Mouse (Mus musculus) midbrain, postnatal 0 days (tissue): ENCODE data around the gene Kdm4b. TPM values are rescaled to one million over a fixed set of nuclear protein-coding genes. Genes with fewer than 3 reads are reported as not detected.
A peak's percentile ranks its signal among the peaks of the same experiment; 100 is the strongest.

Experiments used
- ATAC-seq: fragments of 200-750 bp; cut with Nextera tagmentation; 2 replicates; pipeline ENCODE4 v1.8.0; 2017; ENCODE audit warnings: moderate number of reproducible peaks, mild to moderate bottlenecking, moderate TSS enrichment, moderate library complexity; ENCODE audit not compliant: low FRiP score
- DNase-seq: peaks from one replicate; pipeline ENCODE4 v3.0.0-alpha.2; 2015; ENCODE audit warnings: low spot score
- H3K27ac ChIP-seq: fragments of 300-500 bp; sonication (generic); 2 replicates; pipeline ENCODE4 v1.5.1; 2014; ENCODE audit warnings: low read depth, mild to moderate bottlenecking, low read length, mixed read lengths
- H3K27me3 ChIP-seq: fragments of 300-500 bp; sonication (generic); 2 replicates; pipeline ENCODE4 v1.6.1; 2014; ENCODE audit warnings: low read length, control low read depth, mixed read lengths; ENCODE audit not compliant: insufficient read depth
- H3K36me3 ChIP-seq: fragments of 300-500 bp; sonication (generic); 2 replicates; pipeline ENCODE4 v1.6.1; 2014; ENCODE audit warnings: low read length, control low read depth, mixed read lengths; ENCODE audit not compliant: insufficient read depth
- H3K4me1 ChIP-seq: fragments of 300-500 bp; sonication (generic); 2 replicates; pipeline ENCODE4 v1.6.1; 2014; ENCODE audit warnings: mild to moderate bottlenecking, control low read depth, antibody characterized with exemption, low read length, mixed read lengths; ENCODE audit not compliant: insufficient read depth
- H3K4me2 ChIP-seq: fragments of 300-500 bp; sonication (generic); 2 replicates; pipeline ENCODE4 v1.6.1; 2014; ENCODE audit warnings: low read depth, mild to moderate bottlenecking, low read length, mixed read lengths; ENCODE audit not compliant: poor library complexity, severe bottlenecking
- H3K4me3 ChIP-seq: fragments of 300-500 bp; sonication (generic); 2 replicates; pipeline ENCODE4 v1.5.1; 2014; ENCODE audit warnings: low read depth, mild to moderate bottlenecking, low read length, moderate library complexity
- H3K9ac ChIP-seq: fragments of 300-500 bp; sonication (generic); replicated peaks from 2 replicates; pipeline ENCODE4 v1.6.1; 2014; ENCODE audit warnings: mild to moderate bottlenecking, low read length, moderate library complexity, mixed read lengths; ENCODE audit not compliant: poor library complexity, severe bottlenecking
- H3K9me3 ChIP-seq: fragments of 300-500 bp; sonication (generic); 2 replicates; pipeline ENCODE4 v1.6.1; 2016; ENCODE audit warnings: low read length, control low read depth
- CTCF ChIP-seq: IDR thresholded peaks from 2 replicates; pipeline ENCODE4 v1.5.1; 2016; ENCODE audit warnings: antibody characterized with exemption, mild to moderate bottlenecking
- WGBS: fragments of 180-500 bp; shearing (Covaris S2); extraction: QIAGEN DNeasy Blood & Tissue Kit; methylation state at CpG from one replicate; pipeline ENCODE4 v1.1.7; 2014; 5-methylcytosine and 5-hydroxymethylcytosine counted together
- polyA plus RNA-seq: library from polyadenylated mRNA; unstranded; fragments of >200 nt; fragmentation: Nextera tagmentation; extraction: Ambion mirVana; gene quantifications from 2 replicates; pipeline ENCODE4 v1.2.1, GENCODE M21; 2015
- total RNA-seq: library from RNA; depleted of rRNA; stranded (reverse); fragments of >200 nt; gene quantifications from 2 replicates; pipeline ENCODE4 v1.2.3, GENCODE M21; 2014

The Kdm4b gene
- total and polyA plus RNA-seq, 2 experiments from 2014 or later: 45.6 to 140 TPM

DNA sequence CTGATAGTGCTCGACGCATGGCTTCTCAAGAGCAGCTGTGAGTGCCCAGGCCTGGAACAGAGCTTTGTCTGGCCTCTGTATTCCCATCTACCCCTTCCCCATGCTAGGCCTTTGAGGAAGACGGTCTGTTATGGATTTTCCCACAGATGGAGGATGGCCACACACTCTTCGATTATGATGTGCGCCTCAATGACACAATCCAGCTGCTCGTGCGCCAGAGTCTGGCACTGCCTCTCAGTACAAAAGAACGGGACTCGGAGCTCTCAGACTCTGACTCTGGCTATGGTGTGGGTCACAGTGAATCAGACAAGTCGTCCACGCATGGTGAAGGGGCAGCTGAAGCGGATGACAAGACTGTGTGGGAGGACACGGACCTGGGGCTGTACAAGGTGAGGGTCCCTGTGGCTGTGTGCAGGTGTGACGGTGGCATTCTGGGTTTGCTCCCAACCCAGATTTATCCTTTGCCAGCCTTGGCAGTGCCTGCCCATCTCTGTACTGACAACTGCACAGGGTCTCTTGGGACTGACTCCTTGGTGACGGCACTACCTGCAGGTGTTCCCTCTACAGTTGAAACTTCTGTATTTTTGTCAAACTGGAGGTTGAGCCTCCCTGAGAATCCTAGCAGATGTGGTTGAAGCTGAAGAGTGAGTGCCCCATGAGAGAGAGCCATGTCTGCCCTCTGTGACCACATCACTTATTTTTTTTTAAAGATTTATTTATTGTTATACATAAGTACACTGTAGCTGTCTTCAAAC lies 16.5 kb upstream of the Kdm4b start:
- no peak for ATAC-seq
- Histone ChIP-seq H3K4me2 (no peak overlapping the region), H3K4me3 (no peak overlapping the region), H3K9ac (no peak overlapping the region; the same call in 1 of the 2 replicates), H3K4me1 (no peaks in the 10 kb centered on the region), H3K9me3 (no peaks in the 10 kb centered on the region), H3K27ac (no peak overlapping the region), H3K27me3 (no peaks in the 10 kb centered on the region), H3K36me3 (no peaks in the 10 kb centered on the region)
- no peak for TF ChIP-seq CTCF
- no peak for DNase-seq
- WGBS: 90% methylated on average over 15 of the region's 15 CpGs

DNA sequence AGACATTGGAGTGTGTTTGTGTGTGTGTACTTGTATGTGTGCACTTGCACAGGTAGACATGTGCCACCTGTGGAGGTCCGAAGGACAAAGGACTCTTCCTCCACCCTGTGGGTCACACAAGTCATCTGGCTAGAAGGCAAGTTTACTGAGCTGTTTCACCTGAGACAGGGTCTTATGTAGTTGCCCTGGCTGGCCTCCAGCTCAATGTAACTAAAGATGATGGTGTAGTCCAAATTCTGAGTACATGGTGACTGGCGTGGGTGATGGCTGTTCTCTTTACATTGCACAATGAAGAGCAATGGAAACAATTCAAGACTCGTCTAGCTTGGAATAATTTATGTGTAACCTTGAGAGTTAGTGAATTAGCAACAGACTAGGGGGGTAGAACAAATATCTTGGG lies 1.4 kb upstream of the Kdm4b start:
- no peak for TF ChIP-seq CTCF
- 67% methylated on average over 3 of the region's 3 CpGs for WGBS

DNA sequence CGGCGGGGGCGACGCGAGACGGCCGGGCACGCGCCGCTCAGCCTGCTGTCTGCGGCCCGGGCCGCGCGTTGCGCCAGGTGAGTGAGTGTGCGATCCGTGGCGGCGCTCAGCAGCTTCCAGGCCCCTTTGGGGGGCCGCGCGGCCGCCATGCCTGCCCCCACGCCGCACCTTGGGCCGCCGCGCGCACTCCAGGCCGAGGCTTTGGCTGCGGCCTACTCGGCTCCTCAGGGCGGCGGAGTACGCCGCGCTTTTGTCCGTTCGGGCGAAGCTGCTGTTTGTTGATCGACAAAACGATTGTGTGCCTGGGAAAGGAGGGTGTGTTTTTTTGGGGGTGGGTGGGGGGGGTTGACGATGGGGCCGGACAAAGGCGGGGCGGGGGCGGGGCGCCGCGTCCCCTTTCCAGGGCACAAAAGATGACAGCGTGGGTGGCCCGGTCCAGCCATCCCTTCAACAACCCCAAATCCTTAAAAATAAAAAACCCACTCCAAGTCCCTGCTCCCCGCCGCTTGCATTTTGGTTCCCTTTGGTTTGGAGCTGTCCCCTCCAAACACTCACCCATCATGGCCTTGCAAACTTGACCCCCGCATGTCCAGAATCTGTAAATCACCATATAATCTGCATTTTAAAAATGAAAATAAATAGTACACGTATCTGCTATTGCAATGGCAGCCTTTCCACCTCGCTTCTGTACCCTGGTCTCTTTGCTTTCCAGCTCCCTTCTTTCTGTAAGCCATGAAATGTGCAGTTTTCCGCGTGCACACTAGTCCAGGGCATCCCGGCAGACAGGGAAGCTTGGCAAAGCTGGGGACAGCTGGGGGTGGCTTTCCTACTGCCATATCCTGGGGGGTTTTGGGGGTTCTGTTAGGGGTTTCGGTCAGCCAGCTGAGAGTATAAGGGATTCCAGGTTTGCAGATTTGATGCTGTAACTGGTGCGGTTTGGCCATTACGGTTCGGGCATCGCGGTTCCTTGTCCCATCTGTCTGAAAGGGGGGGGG lies 588 bp downstream of the Kdm4b start:
- no peaks in the 10 kb centered on the region for H3K36me3 ChIP-seq
- peak overlapping the region; percentile 97 for H3K27ac ChIP-seq
- ATAC-seq: peak; percentile 55
- H3K4me1 ChIP-seq: peaks cover 14% of the 10 kb centered on the region
- peak overlapping the region; percentile 96 for H3K9ac ChIP-seq
- under 1% methylated on average over 54 of the region's 67 CpGs for WGBS
- TF ChIP-seq CTCF: no peak
- peak; percentile 45 for DNase-seq
- H3K4me3 ChIP-seq: peak overlapping the region; percentile 93
- H3K9me3 ChIP-seq: no peaks in the 10 kb centered on the region
- peak overlapping the region; percentile 86 for H3K4me2 ChIP-seq
- no peaks in the 10 kb centered on the region for H3K27me3 ChIP-seq

More for the DNA sequence above, 1.4 kb upstream of the Kdm4b start:
- Histone ChIP-seq H3K4me1 (peaks cover 12% of the 10 kb centered on the region), H3K9me3 (no peaks in the 10 kb centered on the region), H3K27ac (no peak overlapping the region), H3K4me2 (no peak overlapping the region), H3K9ac (no peak overlapping the region), H3K36me3 (no peaks in the 10 kb centered on the region), H3K4me3 (no peak overlapping the region), H3K27me3 (no peaks in the 10 kb centered on the region)
- ATAC-seq (no peak), DNase-seq (no peak)

DNA sequence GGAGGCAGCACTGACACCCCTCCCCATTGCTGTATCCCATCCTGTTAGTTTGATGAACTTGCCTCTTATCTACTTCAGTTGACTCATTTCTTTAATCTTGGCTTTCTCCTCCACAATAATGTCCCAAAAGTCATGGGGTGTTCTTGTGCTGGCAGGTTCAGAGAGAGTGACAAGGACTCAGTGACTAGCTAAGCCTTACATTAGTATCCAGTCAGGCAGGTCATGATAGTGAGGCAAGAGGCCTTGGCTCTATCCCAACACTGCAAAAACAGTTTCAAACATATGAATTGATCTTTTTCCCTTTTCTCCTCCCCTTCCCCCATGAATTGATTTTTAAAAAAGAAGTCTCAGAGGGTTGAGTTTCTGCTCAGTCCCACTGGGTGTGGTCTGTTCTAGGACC lies 3.4 kb downstream of the Kdm4b start:
- Histone ChIP-seq H3K27ac (no peak overlapping the region), H3K27me3 (no peaks in the 10 kb centered on the region), H3K36me3 (no peaks in the 10 kb centered on the region), H3K4me2 (no peak overlapping the region), H3K4me3 (no peak overlapping the region), H3K9me3 (no peaks in the 10 kb centered on the region), H3K9ac (no peak overlapping the region), H3K4me1 (peaks cover 14% of the 10 kb centered on the region)
- no peak for ATAC-seq
- DNase-seq: no peak
- no peak for TF ChIP-seq CTCF

DNA sequence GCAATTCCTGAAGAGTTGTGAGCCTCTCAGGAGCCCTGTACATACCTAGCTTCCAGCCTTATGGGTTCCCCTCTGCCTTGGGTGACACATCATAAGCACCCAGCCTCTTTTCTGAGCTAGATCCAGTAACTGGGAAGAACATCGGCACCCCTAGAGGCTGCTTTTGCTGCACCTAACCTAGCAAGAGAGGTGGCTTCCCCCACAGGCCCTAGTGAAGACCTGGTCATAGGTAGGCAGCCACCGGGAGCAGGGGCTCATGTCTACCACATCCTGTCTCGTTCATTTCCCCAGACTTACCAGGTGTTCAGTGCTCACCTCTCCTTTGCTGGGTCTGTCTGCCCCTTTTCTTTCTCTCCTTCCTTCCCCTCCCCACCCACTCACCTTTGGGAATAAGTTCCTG lies 4.5 kb downstream of the Kdm4b start:
- Histone ChIP-seq H3K4me2 (no peak overlapping the region), H3K9ac (no peak overlapping the region), H3K27ac (no peak overlapping the region), H3K4me1 (peaks cover 14% of the 10 kb centered on the region), H3K9me3 (no peaks in the 10 kb centered on the region), H3K36me3 (0 out of 2 replicates have a peak, but pooled peaks cover 2% of the 10 kb centered on the region), H3K4me3 (no peak overlapping the region), H3K27me3 (no peaks in the 10 kb centered on the region)
- WGBS: 78% methylated on average over 3 of the region's 3 CpGs
- ATAC-seq: no peak
- TF ChIP-seq CTCF: no peak
- DNase-seq: no peak

DNA sequence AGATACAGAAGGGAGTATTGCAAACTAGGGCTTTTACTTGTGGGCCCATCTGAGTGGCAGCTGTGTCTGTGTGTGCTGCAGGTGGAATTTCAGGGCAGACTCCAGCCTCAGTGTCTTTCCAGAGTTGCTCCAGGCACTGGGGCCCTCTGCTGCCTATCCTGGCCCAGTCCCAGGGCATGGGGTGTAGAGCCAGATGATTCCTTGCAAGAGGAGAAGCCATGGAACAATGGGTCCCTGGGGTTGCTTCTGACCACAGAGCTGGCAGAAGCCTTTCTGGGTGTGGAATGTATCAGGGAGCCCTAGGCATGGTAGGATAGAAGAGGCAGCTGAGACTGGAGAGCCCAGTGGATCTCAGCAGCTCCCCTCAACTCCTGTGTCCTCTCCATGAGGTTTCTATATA lies 5.4 kb downstream of the Kdm4b start:
- Histone ChIP-seq H3K27ac (no peak overlapping the region), H3K4me2 (no peak overlapping the region), H3K27me3 (no peaks in the 10 kb centered on the region), H3K9me3 (no peaks in the 10 kb centered on the region), H3K4me3 (no peak overlapping the region), H3K4me1 (peaks cover 14% of the 10 kb centered on the region), H3K9ac (no peak overlapping the region), H3K36me3 (0 out of 2 replicates have a peak, but pooled peaks cover 2% of the 10 kb centered on the region)
- ATAC-seq (no peak), DNase-seq (peak; percentile 19)
- no peak for TF ChIP-seq CTCF
